Mouse (Mus musculus) myocyte (in vitro differentiated cells): ENCODE data around the gene A930018P22Rik.

ENCODE experiments used
- E2F4 ChIP-seq: IDR thresholded peaks from one replicate; pipeline ENCODE4 v1.6.1; 2011; ENCODE audit warnings: mild to moderate bottlenecking, control low read depth, moderate library complexity; ENCODE audit not compliant: insufficient read depth
- MAX ChIP-seq: IDR thresholded peaks from one replicate; pipeline ENCODE4 v1.6.1; 2011; ENCODE audit warnings: low read depth, mild to moderate bottlenecking, control low read depth
- MYOG ChIP-seq, 3 experiments: IDR thresholded peaks; one replicate each; pipeline ENCODE4 v1.6.1; 2011; ENCODE audit warnings: control low read depth in 2 of 3, low read depth in 2 of 3, mild to moderate bottlenecking in 2 of 3; ENCODE audit not compliant: insufficient read length in 2 of 3, control insufficient read depth in 1 of 3, insufficient read depth in 1 of 3
- POLR2A ChIP-seq: IDR thresholded peaks from one replicate; pipeline ENCODE4 v1.6.1; 2011; ENCODE audit warnings: low read depth, mild to moderate bottlenecking, control low read depth, moderate library complexity; ENCODE audit not compliant: insufficient read length
- POLR2AphosphoS2 ChIP-seq: IDR thresholded peaks from one replicate; pipeline ENCODE4 v1.6.1; 2011; ENCODE audit warnings: low read depth, control low read depth; ENCODE audit not compliant: insufficient read length
- SRF ChIP-seq: IDR thresholded peaks from one replicate; pipeline ENCODE4 v1.6.1; 2011; ENCODE audit warnings: low read depth; ENCODE audit not compliant: control insufficient read depth, insufficient read length

DNA sequence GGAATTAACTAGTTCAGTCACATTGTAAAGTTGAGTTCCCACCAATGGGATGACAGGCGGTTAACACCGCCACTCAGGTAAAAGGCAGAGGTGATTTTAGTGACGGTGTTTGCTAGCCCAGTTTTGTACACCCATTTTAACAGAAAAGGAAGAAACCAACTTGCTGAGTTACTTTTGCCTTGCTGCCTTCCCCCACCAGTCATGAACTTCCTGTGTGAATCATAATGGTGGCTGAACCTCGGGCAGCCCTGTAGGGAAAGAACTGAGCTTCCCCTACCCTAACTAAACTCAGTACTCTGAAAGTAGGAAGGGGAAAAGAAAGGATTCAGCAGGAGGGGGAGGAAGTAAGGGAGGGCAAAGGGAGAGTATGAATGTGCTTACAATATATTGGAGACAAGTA, 12.5 kb upstream of the A930018P22Rik start:
- no peak for TF ChIP-seq E2F4
- no peak for TF ChIP-seq POLR2AphosphoS2
- no peak for TF ChIP-seq MYOG (IDR thresholded peaks at IDR 0.05; ENCODE audit: control insufficient read depth in 1 of 3, insufficient read depth in 1 of 3, insufficient read length in 2 of 3, low read depth in 2 of 3)
- TF ChIP-seq POLR2A = no peak
- TF ChIP-seq MAX = no peak
- no peak for TF ChIP-seq SRF
